Mouse (Mus musculus) testis, adult 2 months (tissue): ENCODE data around the gene Cdhr2.

ENCODE experiments used
- CTCF ChIP-seq: fragments of 200-500 bp; IDR thresholded peaks from 2 replicates; pipeline ENCODE4 v1.5.1; 2012; ENCODE audit warnings: low read depth, mild to moderate bottlenecking, inconsistent platforms, low read length, moderate library complexity; ENCODE audit not compliant: control insufficient read depth, insufficient read depth, insufficient replicate concordance
- POLR2A ChIP-seq: fragments of 200-500 bp; IDR thresholded peaks from 2 replicates; pipeline ENCODE4 v1.6.1; 2012; ENCODE audit warnings: low read depth, mild to moderate bottlenecking, inconsistent platforms, low read length, moderate library complexity; ENCODE audit not compliant: control insufficient read depth

DNA sequence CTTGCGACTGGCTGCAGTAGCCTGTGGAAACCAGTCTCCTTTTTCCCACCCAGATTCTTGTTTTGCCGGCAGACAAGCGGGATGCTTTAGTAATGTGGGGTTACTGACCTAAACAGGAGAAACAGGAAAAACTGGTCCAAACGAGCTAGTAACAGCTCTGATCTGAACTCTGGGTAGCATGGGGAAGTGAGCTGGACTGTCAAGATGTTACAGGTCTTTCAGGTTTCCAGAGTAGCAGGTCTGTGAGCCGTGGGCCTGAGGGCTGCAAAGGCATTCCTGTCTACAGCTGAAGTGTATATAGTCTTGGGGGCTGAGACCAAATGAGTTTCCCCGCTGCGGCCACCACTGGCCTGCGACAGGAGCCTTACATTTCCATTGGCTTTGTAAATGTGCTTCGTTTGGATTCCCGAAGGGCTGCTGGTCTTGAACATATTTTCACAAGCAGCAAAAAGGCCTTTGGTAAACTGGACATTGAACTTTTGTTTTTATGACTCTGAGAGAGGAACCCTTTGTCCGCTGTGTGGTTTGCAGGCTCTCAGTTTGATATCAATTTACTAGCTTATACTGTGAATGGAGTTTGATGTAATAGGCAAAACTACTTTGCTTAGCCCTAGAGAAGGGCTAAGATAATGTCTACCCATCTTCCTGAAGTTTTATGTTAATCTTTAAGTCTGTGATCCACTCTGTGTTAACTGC, 25.2 kb upstream of the Cdhr2 start:
- TF ChIP-seq CTCF (no peak), POLR2A (no peak)
